Mouse (Mus musculus): ENCODE results near the gene Odf4. TPM values are rescaled to one million over a fixed set of nuclear protein-coding genes. Genes with fewer than 3 reads are reported as not detected.

Gene Odf4
- polyA plus RNA-seq, 1 experiment from 2014 or later = not detected

DNA sequence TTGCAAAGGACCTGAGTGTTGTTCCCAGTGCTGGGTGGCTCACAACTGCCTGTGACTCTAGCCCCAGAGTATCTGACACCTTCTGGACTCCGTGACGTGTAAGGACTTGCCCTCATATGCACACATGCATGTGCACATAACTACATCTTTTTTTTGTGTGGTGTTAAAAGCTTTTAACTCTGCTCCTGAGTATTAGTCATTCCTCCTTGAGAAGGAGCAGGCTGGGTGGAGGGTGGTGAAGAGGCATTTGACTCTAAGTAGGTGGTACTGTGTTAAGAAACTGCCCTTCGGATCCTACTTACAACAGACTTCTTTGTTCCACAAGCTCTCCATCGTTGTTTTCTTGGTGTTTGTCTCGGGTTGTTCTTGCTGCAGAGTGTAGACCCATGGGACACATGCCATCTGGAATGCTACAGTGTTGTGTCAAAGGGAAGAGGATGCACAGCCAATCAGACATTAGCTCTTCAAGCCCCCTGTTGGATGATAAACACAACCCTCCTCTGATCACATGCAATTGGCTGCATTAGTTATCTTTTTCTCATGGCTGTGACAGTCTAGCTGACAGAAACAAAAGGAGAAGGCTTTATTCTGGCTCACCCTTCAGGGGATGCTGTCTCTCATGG lies 7.1 kb upstream of the Odf4 start:
- H3K27me3 ChIP-seq (ENCODE audit: insufficient read depth, low read length) = no peaks in the 10 kb centered on the region
- WGBS = 63% methylated on average over 5 of the region's 5 CpGs
- no peak for ATAC-seq (ENCODE audit: insufficient read depth)

DNA sequence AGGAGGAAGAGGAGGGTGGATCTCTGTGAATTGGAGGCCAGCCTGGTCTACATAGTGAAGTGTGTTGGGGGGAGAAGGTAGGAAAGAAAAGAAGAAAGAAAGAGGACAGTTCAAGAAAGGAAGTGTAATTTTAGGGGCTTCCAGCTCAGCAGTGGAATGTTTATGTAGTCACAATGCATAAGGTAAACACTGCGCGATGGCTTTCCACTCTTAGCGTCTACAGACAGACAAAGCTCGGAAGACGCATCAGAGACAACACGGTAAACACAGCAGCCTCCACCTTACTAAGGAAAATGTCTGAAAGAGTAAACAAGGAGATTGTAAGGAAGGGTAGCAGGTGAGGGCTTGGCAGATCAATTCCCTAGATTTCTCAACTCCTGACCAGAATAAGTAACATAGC lies 3.1 kb upstream of the Odf4 start:
- Histone ChIP-seq H3K27me3 (ENCODE audit: insufficient read depth, low read length) (no peaks in the 10 kb centered on the region), H3K27ac (ENCODE audit: low read depth) (no peak overlapping the region), H3K4me2 (no peak overlapping the region), H3K4me3 (ENCODE audit: low read depth, low read length) (no peak overlapping the region), H3K4me1 (ENCODE audit: insufficient read depth) (no peaks in the 10 kb centered on the region), H3K36me3 (ENCODE audit: insufficient read depth) (no peaks in the 10 kb centered on the region), H3K9ac (no peak overlapping the region), H3K9me3 (ENCODE audit: low read depth, low read length) (no peaks in the 10 kb centered on the region)
- no peak for TF ChIP-seq CTCF (IDR thresholded peaks at IDR 0.05; ENCODE audit: low read depth)
- ATAC-seq (ENCODE audit: insufficient read depth) (no peak), DNase-seq (peak; percentile 58)
- WGBS = 19% methylated on average over 6 of the region's 6 CpGs

More for the DNA sequence above, 7.1 kb upstream of the Odf4 start:
- H3K36me3 ChIP-seq (ENCODE audit: insufficient read depth) = no peaks in the 10 kb centered on the region
- no peak for DNase-seq
- no peak overlapping the region for H3K9ac ChIP-seq
- no peaks in the 10 kb centered on the region for H3K4me1 ChIP-seq (ENCODE audit: insufficient read depth)
- no peak overlapping the region for H3K27ac ChIP-seq (ENCODE audit: low read depth)
- no peak for TF ChIP-seq CTCF (IDR thresholded peaks at IDR 0.05; ENCODE audit: low read depth)
- H3K4me2 ChIP-seq = no peak overlapping the region
- no peak overlapping the region for H3K4me3 ChIP-seq (ENCODE audit: low read depth, low read length)
- H3K9me3 ChIP-seq (ENCODE audit: low read depth, low read length) = no peaks in the 10 kb centered on the region

GRCm38 (mm10) chr11:68924749-68925148 lies 2.1 kb downstream of the Odf4 start:
- DNase-seq = no peak
- Histone ChIP-seq H3K9me3 (ENCODE audit: low read depth, low read length) (no peaks in the 10 kb centered on the region), H3K27me3 (ENCODE audit: insufficient read depth, low read length) (no peaks in the 10 kb centered on the region), H3K4me3 (ENCODE audit: low read depth, low read length) (no peak overlapping the region), H3K4me1 (ENCODE audit: insufficient read depth) (no peaks in the 10 kb centered on the region), H3K4me2 (no peak overlapping the region), H3K9ac (no peak overlapping the region), H3K27ac (ENCODE audit: low read depth) (no peak overlapping the region), H3K36me3 (ENCODE audit: insufficient read depth) (no peaks in the 10 kb centered on the region)
- TF ChIP-seq CTCF (IDR thresholded peaks at IDR 0.05; ENCODE audit: low read depth) = no peak
- WGBS = 70% methylated on average over 2 of the region's 2 CpGs
- no peak for ATAC-seq (ENCODE audit: insufficient read depth)

DNA sequence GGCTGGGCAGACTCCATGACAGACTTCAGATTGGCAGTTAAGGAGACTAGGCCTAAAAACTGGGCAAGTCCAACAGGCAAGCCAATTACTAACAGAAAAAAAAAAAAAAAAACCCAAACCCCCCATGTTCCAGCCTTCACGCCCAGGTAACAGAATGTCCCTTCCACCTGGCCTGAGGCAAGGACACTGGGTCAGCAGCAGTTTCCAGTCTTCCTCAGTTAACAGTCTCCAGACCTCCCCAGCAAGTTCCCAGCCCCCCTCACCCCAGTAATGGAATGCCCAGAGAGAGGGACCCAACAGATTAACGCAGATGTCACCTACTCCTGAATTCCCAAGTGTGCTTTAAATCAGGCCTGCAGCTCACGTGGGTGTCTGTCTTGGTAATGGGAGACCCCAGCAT lies 3.7 kb downstream of the Odf4 start:
- H3K27ac ChIP-seq (ENCODE audit: low read depth) = no peak overlapping the region
- no peaks in the 10 kb centered on the region for H3K9me3 ChIP-seq (ENCODE audit: low read depth, low read length)
- H3K36me3 ChIP-seq (ENCODE audit: insufficient read depth) = no peaks in the 10 kb centered on the region
- no peak for ATAC-seq (ENCODE audit: insufficient read depth)
- DNase-seq = no peak
- H3K4me3 ChIP-seq (ENCODE audit: low read depth, low read length) = no peak overlapping the region
- no peaks in the 10 kb centered on the region for H3K27me3 ChIP-seq (ENCODE audit: insufficient read depth, low read length)
- H3K9ac ChIP-seq = no peak overlapping the region
- WGBS = 60% methylated on average over 3 of the region's 3 CpGs
- no peaks in the 10 kb centered on the region for H3K4me1 ChIP-seq (ENCODE audit: insufficient read depth)
- TF ChIP-seq CTCF (IDR thresholded peaks at IDR 0.05; ENCODE audit: low read depth) = no peak
- no peak overlapping the region for H3K4me2 ChIP-seq

- Histone ChIP-seq H3K9me3 (ENCODE audit: low read depth, low read length) (no peaks in the 10 kb centered on the region), H3K9ac (no peak overlapping the region), H3K27me3 (ENCODE audit: insufficient read depth, low read length) (no peaks in the 10 kb centered on the region), H3K4me2 (no peak overlapping the region), H3K4me3 (ENCODE audit: low read depth, low read length) (no peak overlapping the region), H3K27ac (ENCODE audit: low read depth) (no peak overlapping the region), H3K36me3 (ENCODE audit: insufficient read depth) (no peaks in the 10 kb centered on the region), H3K4me1 (ENCODE audit: insufficient read depth) (no peaks in the 10 kb centered on the region)
- TF ChIP-seq CTCF (IDR thresholded peaks at IDR 0.05; ENCODE audit: low read depth) = no peak
- DNase-seq (no peak), ATAC-seq (ENCODE audit: insufficient read depth) (no peak)
- WGBS = 87% methylated on average over 4 of the region's 4 CpGs
These were observed 12.3 kb downstream of the Odf4 start for GRCm38 (mm10) chr11:68914566-68914965.

DNA sequence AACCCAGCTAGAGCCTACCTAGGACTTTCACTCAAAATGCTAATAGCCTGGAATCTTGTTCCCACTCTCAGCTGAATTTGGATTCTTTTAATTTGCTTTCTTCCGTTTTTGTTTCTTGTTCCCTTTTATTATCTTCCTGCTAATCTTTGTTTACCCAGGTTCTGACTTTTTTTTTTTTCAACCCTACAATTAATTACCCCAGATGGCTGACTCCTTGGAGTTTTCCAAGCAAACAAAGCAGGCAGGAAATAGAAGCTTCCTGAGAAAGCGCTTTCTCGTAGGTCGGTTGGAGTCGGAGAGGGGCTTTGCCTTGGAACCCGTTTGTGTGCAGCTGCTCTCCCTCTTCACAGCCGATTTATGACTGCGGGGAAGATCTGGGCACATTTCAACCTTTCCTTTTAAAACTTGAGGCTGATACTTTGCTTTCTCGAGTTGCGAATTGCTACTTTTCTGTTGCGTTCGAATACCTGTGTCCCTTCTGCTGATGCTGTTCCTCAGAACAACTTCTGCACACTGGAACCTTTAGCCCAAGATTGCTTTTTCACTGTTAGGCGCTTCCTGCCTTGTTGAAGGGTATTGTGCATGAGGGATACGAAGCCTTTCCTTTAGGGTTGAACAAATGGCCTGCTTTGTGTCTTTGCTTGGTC lies 15.2 kb downstream of the Odf4 start:
- Histone ChIP-seq H3K27me3 (ENCODE audit: insufficient read depth, low read length) (no peaks in the 10 kb centered on the region), H3K9ac (no peak overlapping the region), H3K36me3 (ENCODE audit: insufficient read depth) (0 out of 2 replicates have a peak, but pooled peaks cover 5% of the 10 kb centered on the region), H3K4me3 (ENCODE audit: low read depth, low read length) (no peak overlapping the region), H3K4me1 (ENCODE audit: insufficient read depth) (no peaks in the 10 kb centered on the region), H3K4me2 (peak overlapping the region; percentile 18; the same call in 1 of the 2 replicates), H3K27ac (ENCODE audit: low read depth) (peak overlapping the region; percentile 67), H3K9me3 (ENCODE audit: low read depth, low read length) (no peaks in the 10 kb centered on the region)
- 37% methylated on average over 14 of the region's 14 CpGs for WGBS
- DNase-seq (peak; percentile 68), ATAC-seq (ENCODE audit: insufficient read depth) (no peak)
- no peak for TF ChIP-seq CTCF (IDR thresholded peaks at IDR 0.05; ENCODE audit: low read depth)

DNA sequence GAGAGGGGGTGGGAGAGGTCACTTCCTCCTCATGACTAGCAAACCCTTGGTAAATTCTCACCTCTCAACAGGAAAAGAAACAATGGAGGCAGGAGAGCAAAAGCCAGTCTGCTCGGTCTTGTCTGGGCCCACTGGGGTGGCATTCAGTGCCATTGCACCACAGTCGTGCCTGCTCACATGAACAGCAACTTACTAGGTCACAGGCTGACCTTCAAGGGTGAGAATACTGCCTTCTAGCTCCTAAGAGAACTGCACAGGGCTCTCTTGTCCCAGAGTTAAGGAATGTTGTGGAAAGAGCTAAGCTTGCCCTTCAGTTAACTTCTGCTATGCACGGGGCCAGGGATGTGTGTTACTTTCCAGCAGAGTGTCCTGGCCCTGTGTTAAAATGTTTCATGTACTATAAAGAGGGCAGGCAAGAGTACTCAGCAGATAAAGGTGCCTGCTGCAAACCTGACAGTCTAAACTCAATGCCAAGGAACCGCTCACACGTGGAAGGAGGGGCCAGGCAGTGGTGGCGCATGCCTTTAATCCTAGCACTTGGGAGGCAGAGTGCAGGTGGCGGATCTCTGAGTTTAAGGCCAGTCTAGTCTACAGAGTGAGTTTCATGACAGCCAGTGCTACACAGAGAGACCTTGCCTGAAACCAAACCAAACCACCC lies 17.9 kb downstream of the Odf4 start:
- no peaks in the 10 kb centered on the region for H3K4me1 ChIP-seq (ENCODE audit: insufficient read depth)
- H3K27me3 ChIP-seq (ENCODE audit: insufficient read depth, low read length) = no peaks in the 10 kb centered on the region
- 41% methylated on average over 7 of the region's 7 CpGs for WGBS
- peaks cover 31% of the 10 kb centered on the region for H3K36me3 ChIP-seq (ENCODE audit: insufficient read depth)
- no peak overlapping the region for H3K27ac ChIP-seq (ENCODE audit: low read depth)
- no peak overlapping the region for H3K9ac ChIP-seq
- no peak overlapping the region for H3K4me2 ChIP-seq
- no peak for ATAC-seq (ENCODE audit: insufficient read depth)
- no peak overlapping the region for H3K4me3 ChIP-seq (ENCODE audit: low read depth, low read length)
- no peak for DNase-seq
- H3K9me3 ChIP-seq (ENCODE audit: low read depth, low read length) = no peaks in the 10 kb centered on the region
- no peak for TF ChIP-seq CTCF (IDR thresholded peaks at IDR 0.05; ENCODE audit: low read depth)
